Comparison of ENCODE assay signal across 8 mouse cellular contexts in genomic region chr8:107411391-107411790, GRCm38 (mm10). TPM values are rescaled to one million over a fixed set of nuclear protein-coding genes. Genes with fewer than 3 reads are reported as not detected.
DNase-seq lines count a peak whose midpoint lies in the region; ATAC-seq and TF ChIP-seq lines count a peak whose summit lies in the region.

No protein-coding gene starts in this region.

- no peak for TF ChIP-seq POLR2A in ES-Bruce4 (IDR thresholded peaks at IDR 0.05; ENCODE audit: insufficient read depth, low read length)
- TF ChIP-seq POLR2A in cortical plate, adult 2 months (IDR thresholded peaks at IDR 0.05; ENCODE audit: extremely low read depth, insufficient read depth, low read length), result no peak

- H3K4me3 ChIP-seq in kidney, embryonic 14.5 days (ENCODE audit: low read length), result no peak overlapping the region
- H3K4me3 ChIP-seq in ES-Bruce4 (ENCODE audit: low read depth, low read length), result no peak overlapping the region
- no peak overlapping the region for H3K4me3 ChIP-seq in cortical plate, adult 2 months (ENCODE audit: insufficient read depth, low read length)

- no peak overlapping the region for H3K9ac ChIP-seq in kidney, embryonic 14.5 days (ENCODE audit: low read depth, low read length)
- no peak overlapping the region for H3K9ac ChIP-seq in ES-Bruce4 (ENCODE audit: low read depth, poor library complexity, severe bottlenecking)

- H3K36me3 ChIP-seq in kidney, embryonic 14.5 days (ENCODE audit: control insufficient read depth, insufficient read depth, low read length), result peaks cover 68% of the 10 kb centered on the region
- H3K36me3 ChIP-seq in ES-Bruce4 (ENCODE audit: control insufficient read depth, insufficient read depth, low read length, poor library complexity, severe bottlenecking), result peaks cover 60% of the 10 kb centered on the region

- peak; percentile 36 for TF ChIP-seq CTCF in ES-Bruce4 (IDR thresholded peaks at IDR 0.05; ENCODE audit: low read depth, low read length)
- peak; percentile 63 for TF ChIP-seq CTCF in cortical plate, adult 2 months (IDR thresholded peaks at IDR 0.05; ENCODE audit: extremely low read depth, insufficient read depth, low read length)

- TF ChIP-seq EP300 in ES-Bruce4 (IDR thresholded peaks at IDR 0.05; ENCODE audit: insufficient read depth, low read depth, low read length), result no peak

- H3K4me2 ChIP-seq in kidney, embryonic 14.5 days (replicated peaks; ENCODE audit: low read depth, low read length), result no peak overlapping the region

- 75% methylated on average over 4 of the region's 4 CpGs for WGBS in kidney, embryonic 14.5 days

- no peaks in the 10 kb centered on the region for H3K9me3 ChIP-seq in kidney, embryonic 14.5 days (ENCODE audit: control insufficient read depth, low read length)
- no peaks in the 10 kb centered on the region for H3K9me3 ChIP-seq in ES-Bruce4 (replicated peaks; ENCODE audit: control insufficient read depth, insufficient read depth, low read length, poor library complexity, severe bottlenecking)

- H3K27ac ChIP-seq in kidney, embryonic 14.5 days (ENCODE audit: low read depth, low read length), result no peak overlapping the region
- peak overlapping the region; percentile 7; the same call in 1 of the 2 replicates for H3K27ac ChIP-seq in ES-Bruce4 (ENCODE audit: insufficient read depth, low read length)
- no peak overlapping the region for H3K27ac ChIP-seq in cortical plate, adult 2 months (ENCODE audit: insufficient read depth, low read length)

- H3K27me3 ChIP-seq in kidney, embryonic 14.5 days (ENCODE audit: control insufficient read depth, insufficient read depth, low read length), result no peaks in the 10 kb centered on the region
- no peaks in the 10 kb centered on the region for H3K27me3 ChIP-seq in ES-Bruce4 (ENCODE audit: control insufficient read depth, insufficient read depth, low read length, poor library complexity, severe bottlenecking)

- no peak for ATAC-seq in kidney, embryonic 14.5 days (ENCODE audit: low FRiP score, low TSS enrichment)
- no peak for ATAC-seq in monocyte, adult 5-6 weeks (replicated peaks; ENCODE audit: insufficient number of reproducible peaks, low FRiP score, low TSS enrichment, poor library complexity, severe bottlenecking)

- no peaks in the 10 kb centered on the region for H3K4me1 ChIP-seq in kidney, embryonic 14.5 days (ENCODE audit: control insufficient read depth, insufficient read depth, low read length)
- peaks cover 2% of the 10 kb centered on the region for H3K4me1 ChIP-seq in ES-Bruce4 (ENCODE audit: control insufficient read depth, insufficient read depth, low read length)
- H3K4me1 ChIP-seq in cortical plate, adult 2 months (ENCODE audit: control insufficient read depth, insufficient read depth, low read length), result no peaks in the 10 kb centered on the region

- peak; percentile 61 for DNase-seq in kidney, adult 9 months
- peak; percentile 39 for DNase-seq in lung, postnatal 36 days
- DNase-seq in cerebellum, adult 9-11 months, result no peak
- no peak for DNase-seq in adrenal gland, adult 18-20 months (ENCODE audit: low spot score in 2 of 2)

RNA-seq across cellular contexts. Expression of gene Nqo1, which starts 8.4 kb away (rescaled TPM):
- polyA plus RNA-seq in kidney, embryonic 14.5 days (2014; fragmentation: Nextera tagmentation; extraction: Ambion mirVana), result 8.5 and 10.3 TPM in 2 replicates
- 20.2 and 20.5 TPM in 2 replicates for polyA plus RNA-seq in ES-Bruce4 (2011; ENCODE audit: insufficient read depth, insufficient read length, low read depth, missing spikeins)
- 4.8 TPM in 2 replicates for polyA plus RNA-seq in cortical plate, adult 2 months (2012; rRNA removed)
- total RNA-seq in monocyte, adult 5-6 weeks (2017), result 0.78 to 4.0 TPM (median 3.0 TPM) in 3 replicates
- 1 to 10 TPM; 6.0 to 6.2 TPM for total RNA-seq in adrenal gland, adult 18-20 months (2021)

RNA-seq across cellular contexts. Expression of gene Nob1, which starts 13.5 kb away (rescaled TPM):
- 84.5 and 85.3 TPM in 2 replicates for polyA plus RNA-seq in kidney, embryonic 14.5 days (2014; fragmentation: Nextera tagmentation; extraction: Ambion mirVana)
- 61.3 and 68.4 TPM in 2 replicates for polyA plus RNA-seq in ES-Bruce4 (2011; ENCODE audit: insufficient read depth, insufficient read length, low read depth, missing spikeins)
- 54.1 and 58.6 TPM in 2 replicates for polyA plus RNA-seq in cortical plate, adult 2 months (2012; rRNA removed)
- total RNA-seq in monocyte, adult 5-6 weeks (2017), result 11.6 to 14.8 TPM (median 13.6 TPM) in 3 replicates
- total RNA-seq in adrenal gland, adult 18-20 months (2021), result 10 to 100 TPM; 32.2 to 40.8 TPM

RNA-seq across cellular contexts. Expression of gene Wwp2, which starts 24.8 kb away (rescaled TPM):
- 34.8 and 43.7 TPM in 2 replicates for polyA plus RNA-seq in kidney, embryonic 14.5 days (2014; fragmentation: Nextera tagmentation; extraction: Ambion mirVana)
- polyA plus RNA-seq in ES-Bruce4 (2011; ENCODE audit: insufficient read depth, insufficient read length, low read depth, missing spikeins), result 46.0 and 48.7 TPM in 2 replicates
- polyA plus RNA-seq in cortical plate, adult 2 months (2012; rRNA removed), result 24.0 and 24.2 TPM in 2 replicates
- 86.5 to 110 TPM (median 92.8 TPM) in 3 replicates for total RNA-seq in monocyte, adult 5-6 weeks (2017)
- total RNA-seq in adrenal gland, adult 18-20 months (2021), result 10 to 100 TPM; 32.7 to 33.2 TPM

Comparison
In these comparisons a context has a peak if more than half of its experiments do, and no peak if none do; other contexts are left out.
1. DNase-seq: peak in kidney, adult 9 months (single experiment) and lung, postnatal 36 days (single experiment); none in cerebellum, adult 9-11 months (single experiment) and adrenal gland, adult 18-20 months (0 of 2).